Mouse (Mus musculus) neural tube, embryonic 12.5 days (tissue): ENCODE results near the gene Vmn1r229. TPM values are rescaled to one million over a fixed set of nuclear protein-coding genes. Genes with fewer than 3 reads are reported as not detected.

Experiments
- ATAC-seq: fragments of 200-750 bp; cut with Nextera tagmentation; 2 replicates; pipeline ENCODE4 v1.8.0; 2017; ENCODE audit warnings: low read depth, mild to moderate bottlenecking, moderate TSS enrichment, moderate library complexity; ENCODE audit not compliant: low FRiP score
- H3K27ac ChIP-seq: fragments of 300-500 bp; sonication (generic); 2 replicates; pipeline ENCODE4 v1.5.1; 2016
- H3K27me3 ChIP-seq: fragments of 300-500 bp; sonication (generic); replicated peaks from 2 replicates; pipeline ENCODE4 v1.6.1; 2016; ENCODE audit warnings: mild to moderate bottlenecking
- H3K36me3 ChIP-seq: fragments of 300-500 bp; sonication (generic); 2 replicates; pipeline ENCODE4 v1.6.1; 2016; ENCODE audit warnings: mild to moderate bottlenecking
- H3K4me1 ChIP-seq: fragments of 300-500 bp; sonication (generic); 2 replicates; pipeline ENCODE4 v1.6.1; 2016
- H3K4me2 ChIP-seq: fragments of 300-500 bp; sonication (generic); replicated peaks from 2 replicates; pipeline ENCODE4 v1.6.1; 2016; ENCODE audit warnings: mild to moderate bottlenecking
- H3K4me3 ChIP-seq: fragments of 300-500 bp; sonication (generic); 2 replicates; pipeline ENCODE4 v1.5.1; 2016
- H3K9ac ChIP-seq: fragments of 300-500 bp; sonication (generic); 2 replicates; pipeline ENCODE4 v1.6.1; 2016; ENCODE audit warnings: mild to moderate bottlenecking
- H3K9me3 ChIP-seq: fragments of 300-500 bp; sonication (generic); 2 replicates; pipeline ENCODE4 v1.6.1; 2016; ENCODE audit warnings: mild to moderate bottlenecking
- WGBS: fragments of 180-500 bp; shearing (Covaris S2); methylation state at CpG from one replicate; pipeline ENCODE4 v1.1.7; 2016; 5-methylcytosine and 5-hydroxymethylcytosine counted together
- polyA plus RNA-seq: library from polyadenylated mRNA; unstranded; fragments of >200 nt; fragmentation: Nextera tagmentation; extraction: Ambion mirVana; gene quantifications from 2 replicates; pipeline ENCODE4 v1.2.1, GENCODE M21; 2016

The Vmn1r229 gene
- not detected in 2 replicates for polyA plus RNA-seq

DNA sequence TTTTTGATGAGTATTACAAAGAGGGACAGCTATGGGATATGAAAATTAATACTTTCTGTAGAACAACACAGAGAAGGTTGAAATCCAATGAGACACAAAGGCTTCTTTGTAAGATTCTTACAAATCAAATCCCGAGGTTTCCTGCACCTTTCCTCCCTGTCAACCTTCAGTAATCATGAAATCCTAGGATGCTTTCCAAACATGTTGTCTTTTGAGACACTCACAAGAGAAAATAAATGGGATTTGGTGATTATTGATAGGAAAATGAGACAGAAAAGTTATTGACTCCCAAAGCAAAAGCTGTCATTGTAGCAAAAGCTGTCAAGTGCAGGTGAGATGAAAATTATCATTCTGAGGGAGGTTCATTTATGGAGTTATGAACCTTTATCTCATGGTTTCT is at the start of gene Vmn1r229:
TSS of gene Vmn1r229 (plus strand) at position 301 of the 400 bp plus-strand sequence.
- H3K4me3 ChIP-seq = no peak within 1 kb of the TSS
- no peaks in the 10 kb centered on the region for H3K27me3 ChIP-seq
- H3K4me2 ChIP-seq = no peak within 1 kb of the TSS
- no peak within 1 kb of the TSS for H3K27ac ChIP-seq
- no peak for ATAC-seq
- no peaks in the 10 kb centered on the region for H3K4me1 ChIP-seq
- no peaks in the 10 kb centered on the region for H3K36me3 ChIP-seq
- WGBS = 54% methylated on average over 1 of the region's 1 CpGs
- no peak within 1 kb of the TSS for H3K9ac ChIP-seq
- peaks cover 15% of the 10 kb centered on the region for H3K9me3 ChIP-seq

DNA sequence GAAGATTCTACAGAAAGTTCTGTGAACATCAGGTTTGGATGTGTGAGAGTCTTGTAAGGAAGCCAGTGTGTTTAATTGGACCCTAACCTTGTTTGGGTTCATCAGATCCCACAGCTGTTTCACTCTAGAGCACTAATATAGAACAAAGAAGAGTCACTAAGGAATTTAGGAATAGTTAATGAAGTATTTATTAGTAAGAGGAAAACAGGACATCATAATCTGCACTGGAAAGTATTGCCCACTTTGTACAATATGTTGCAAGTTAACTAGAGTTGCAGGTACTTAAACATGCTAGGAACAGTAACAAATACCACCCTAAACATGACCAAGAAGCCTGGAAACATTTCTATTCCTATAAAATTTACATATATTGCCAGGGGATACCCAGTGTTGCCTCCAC is 25.3 kb upstream of the Vmn1r229 start, which contains the start of gene Vmn1r228:
TSS of gene Vmn1r228 (minus strand) at position 101 of the 400 bp plus-strand sequence.
- no peaks in the 10 kb centered on the region for H3K27me3 ChIP-seq
- no peak within 1 kb of the TSS for H3K9ac ChIP-seq
- peaks cover 20% of the 10 kb centered on the region; the same call in 1 of the 2 replicates for H3K9me3 ChIP-seq

DNA sequence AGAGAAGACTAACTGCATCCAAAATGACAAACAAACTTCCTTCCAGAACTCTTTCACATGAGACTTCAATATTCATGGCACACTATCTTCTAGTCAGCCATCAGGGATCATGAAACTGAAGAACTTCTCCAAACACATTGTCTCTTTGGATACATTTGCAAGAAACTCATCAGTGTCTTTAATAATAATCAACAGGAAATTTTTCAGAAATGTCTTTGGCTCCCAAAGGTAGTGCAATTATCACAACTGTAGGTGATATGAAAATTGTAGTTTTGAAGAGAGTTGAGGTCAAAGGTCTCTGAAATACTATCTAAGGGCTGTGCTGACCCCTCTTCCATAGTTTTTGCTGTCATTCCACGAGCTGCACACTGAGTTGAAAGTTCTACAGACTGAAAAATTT is 28.8 kb downstream of the Vmn1r229 start, which contains the start of gene Vmn1r230:
TSS of gene Vmn1r230 (plus strand) at position 301 of the 400 bp plus-strand sequence.
- Histone ChIP-seq H3K27me3 (no peaks in the 10 kb centered on the region), H3K36me3 (no peaks in the 10 kb centered on the region), H3K9me3 (0 out of 2 replicates have a peak, but pooled peaks cover 8% of the 10 kb centered on the region), H3K4me2 (no peak within 1 kb of the TSS), H3K4me1 (no peaks in the 10 kb centered on the region), H3K4me3 (no peak within 1 kb of the TSS), H3K27ac (no peak within 1 kb of the TSS), H3K9ac (no peak within 1 kb of the TSS)
- no peak for ATAC-seq
- WGBS = 19% methylated on average over 1 of the region's 1 CpGs

More for the DNA sequence above, 25.3 kb upstream of the Vmn1r229 start, which contains the start of gene Vmn1r228:
- H3K36me3 ChIP-seq = no peaks in the 10 kb centered on the region
- no peak within 1 kb of the TSS for H3K4me2 ChIP-seq
- H3K4me3 ChIP-seq = no peak within 1 kb of the TSS
- no peaks in the 10 kb centered on the region for H3K4me1 ChIP-seq
- ATAC-seq = no peak
- H3K27ac ChIP-seq = no peak within 1 kb of the TSS

Other genes with a start within 250 kb of the Vmn1r229 start
- not detected in 2 replicates for gene Vmn2r109, start 246.8 kb upstream of the Vmn1r229 start, polyA plus RNA-seq
- 0.05 TPM in 1 of 2 replicates, not detected in the other for gene Vmn2r110, start 215.1 kb upstream of the Vmn1r229 start, polyA plus RNA-seq
- gene Fpr-rs3, start 186.7 kb upstream of the Vmn1r229 start, polyA plus RNA-seq = not detected in 2 replicates
- gene Vmn1r226, start 128.7 kb upstream of the Vmn1r229 start, polyA plus RNA-seq = not detected in 2 replicates
- not detected in 2 replicates for gene Vmn1r227, start 81.7 kb upstream of the Vmn1r229 start, polyA plus RNA-seq
- gene Vmn1r228, start 25.4 kb upstream of the Vmn1r229 start, polyA plus RNA-seq = not detected in 2 replicates
- not detected in 2 replicates for gene Vmn1r230, start 28.9 kb downstream of the Vmn1r229 start, polyA plus RNA-seq
- not detected in 2 replicates for gene Vmn1r231, start 93.5 kb downstream of the Vmn1r229 start, polyA plus RNA-seq
- not detected in 2 replicates for gene Vmn1r232, start 108.2 kb downstream of the Vmn1r229 start, polyA plus RNA-seq
- gene Ppp2r1a, start 133.8 kb downstream of the Vmn1r229 start, polyA plus RNA-seq = 546 and 551 TPM in 2 replicates
- not detected in 2 replicates for gene Vmn1r233, start 184.9 kb downstream of the Vmn1r229 start, polyA plus RNA-seq
- gene Zfp160, start 197.3 kb downstream of the Vmn1r229 start, polyA plus RNA-seq = 17.6 and 19.8 TPM in 2 replicates